Mouse (Mus musculus): ENCODE measurements around the gene Map3k14.

Map3k14 gene

GRCm38 (mm10) chr11:103272888-103273287 is 5.6 kb upstream of the Map3k14 start:
- no peak for DNase-seq (ENCODE audit: low read depth, low spot score)

- no peak for DNase-seq (ENCODE audit: low read depth, low spot score)
Measured at GRCm38 (mm10) chr11:103271979-103272378, 4.7 kb upstream of the Map3k14 start.

- no peak for DNase-seq (ENCODE audit: low read depth, low spot score)
Measured at GRCm38 (mm10) chr11:103269426-103269825, 2.2 kb upstream of the Map3k14 start.

- no peak for DNase-seq (ENCODE audit: low read depth, low spot score)
Measured at GRCm38 (mm10) chr11:103268905-103269304, 1.6 kb upstream of the Map3k14 start.

- DNase-seq (ENCODE audit: low read depth, low spot score), result no peak
Measured at GRCm38 (mm10) chr11:103268350-103268749, 1.1 kb upstream of the Map3k14 start.

- no peak for DNase-seq (ENCODE audit: low read depth, low spot score)
Measured at GRCm38 (mm10) chr11:103266729-103267345, 435 bp downstream of the Map3k14 start.

GRCm38 (mm10) chr11:103265856-103266255 is 1.4 kb downstream of the Map3k14 start:
- DNase-seq (ENCODE audit: low read depth, low spot score), result no peak

- no peak for DNase-seq (ENCODE audit: low read depth, low spot score)
Measured at GRCm38 (mm10) chr11:103265211-103265610, 2.1 kb downstream of the Map3k14 start.

- DNase-seq (ENCODE audit: low read depth, low spot score), result no peak
Measured at GRCm38 (mm10) chr11:103264427-103265005, 2.8 kb downstream of the Map3k14 start.

- no peak for DNase-seq (ENCODE audit: low read depth, low spot score)
Measured at GRCm38 (mm10) chr11:103263551-103263950, 3.7 kb downstream of the Map3k14 start.

GRCm38 (mm10) chr11:103262412-103263267 is 4.6 kb downstream of the Map3k14 start:
- no peak for DNase-seq (ENCODE audit: low read depth, low spot score)

GRCm38 (mm10) chr11:103261671-103262411 is 5.4 kb downstream of the Map3k14 start:
- no peak for DNase-seq (ENCODE audit: low read depth, low spot score)

GRCm38 (mm10) chr11:103260515-103261192 is 6.6 kb downstream of the Map3k14 start:
- DNase-seq (ENCODE audit: low read depth, low spot score), result no peak

- no peak for DNase-seq (ENCODE audit: low read depth, low spot score)
Measured at GRCm38 (mm10) chr11:103260034-103260433, 7.2 kb downstream of the Map3k14 start.

GRCm38 (mm10) chr11:103257938-103258481 is 9.3 kb downstream of the Map3k14 start:
- DNase-seq (ENCODE audit: low read depth, low spot score), result no peak

- no peak for DNase-seq (ENCODE audit: low read depth, low spot score)
Measured at GRCm38 (mm10) chr11:103253605-103254004, 13.7 kb downstream of the Map3k14 start.

GRCm38 (mm10) chr11:103252380-103252779 is 14.9 kb downstream of the Map3k14 start:
- no peak for DNase-seq (ENCODE audit: low read depth, low spot score)

GRCm38 (mm10) chr11:103250324-103250723 is 16.9 kb downstream of the Map3k14 start:
- DNase-seq (ENCODE audit: low read depth, low spot score), result no peak

GRCm38 (mm10) chr11:103249509-103249908 is 17.8 kb downstream of the Map3k14 start:
- no peak for DNase-seq (ENCODE audit: low read depth, low spot score)

- no peak for DNase-seq (ENCODE audit: low read depth, low spot score)
Measured at GRCm38 (mm10) chr11:103248837-103249236, 18.4 kb downstream of the Map3k14 start.
